Mouse (Mus musculus) C2C12 (cell line): ENCODE results near the gene Tnnt3. TPM values are rescaled to one million over a fixed set of nuclear protein-coding genes. Genes with fewer than 3 reads are reported as not detected.

Source experiments
- H3K27me3 ChIP-seq: one replicate; pipeline ENCODE4 v1.6.1; 2011; ENCODE audit not compliant: control insufficient read depth, insufficient read depth, insufficient read length
- H3K36me3 ChIP-seq: one replicate; pipeline ENCODE4 v1.6.1; 2011; ENCODE audit not compliant: control insufficient read depth, insufficient read depth
- H3K4me3 ChIP-seq: one replicate; pipeline ENCODE4 v1.5.1; 2011; ENCODE audit warnings: mild to moderate bottlenecking, control low read depth; ENCODE audit not compliant: poor library complexity, insufficient read depth, severe bottlenecking
- H3K79me2 ChIP-seq: one replicate; pipeline ENCODE4 v1.6.1; 2011; ENCODE audit not compliant: control insufficient read depth, insufficient read depth
- H3K79me3 ChIP-seq: one replicate; pipeline ENCODE4 v1.6.1; 2011; ENCODE audit warnings: low read depth, control low read depth
- H3ac ChIP-seq: one replicate; pipeline ENCODE3; 2011; ENCODE audit warnings: low read depth; ENCODE audit not compliant: control insufficient read depth, insufficient read length
- CEBPB ChIP-seq: IDR thresholded peaks from one replicate; pipeline ENCODE4 v1.6.1; 2011; ENCODE audit warnings: low read depth, mild to moderate bottlenecking, control low read depth, moderate library complexity
- CTCF ChIP-seq: IDR thresholded peaks from one replicate; pipeline ENCODE4 v1.5.1; 2011; ENCODE audit not compliant: control insufficient read depth, insufficient read depth, insufficient read length
- FOSL1 ChIP-seq: IDR thresholded peaks from one replicate; pipeline ENCODE4 v1.8.0; 2011; ENCODE audit warnings: mild to moderate bottlenecking, low read length; ENCODE audit not compliant: poor library complexity, insufficient read depth, severe bottlenecking
- MAX ChIP-seq: IDR thresholded peaks from one replicate; pipeline ENCODE4 v1.6.1; 2011; ENCODE audit warnings: mild to moderate bottlenecking, control low read depth
- MYOD1 ChIP-seq: IDR thresholded peaks from one replicate; pipeline ENCODE4 v1.6.1; 2011; ENCODE audit warnings: low read depth; ENCODE audit not compliant: control insufficient read depth, insufficient read length
- MYOG ChIP-seq: IDR thresholded peaks from one replicate; pipeline ENCODE4 v1.6.1; 2011; ENCODE audit not compliant: control insufficient read depth, insufficient read length; ENCODE audit errors: extremely low read depth
- USF1 ChIP-seq: IDR thresholded peaks from one replicate; pipeline ENCODE4 v1.6.1; 2011; ENCODE audit warnings: low read depth, mild to moderate bottlenecking, control low read depth, moderate library complexity
- polyA plus RNA-seq: library from polyadenylated mRNA; unstranded; fragments of >200 nt; fragmentation: generic; extraction: Trizol; gene quantifications from one replicate; pipeline ENCODE4 v1.2.1, GENCODE M21; 2012; ENCODE audit warnings: missing spikeins

Tnnt3 gene
- polyA plus RNA-seq, 1 experiment: 6.8 TPM

- no peak overlapping the region for H3ac ChIP-seq
- TF ChIP-seq CEBPB (no peak), MAX (no peak), USF1 (no peak), CTCF (no peak), FOSL1 (no peak), MYOG (no peak), MYOD1 (no peak)
- no peaks in the 10 kb centered on the region for H3K79me3 ChIP-seq
- no peaks in the 10 kb centered on the region for H3K79me2 ChIP-seq
- H3K36me3 ChIP-seq: no peaks in the 10 kb centered on the region
- no peak overlapping the region for H3K4me3 ChIP-seq
- H3K27me3 ChIP-seq: no peaks in the 10 kb centered on the region
These were observed 56.0 kb downstream of the Tnnt3 start for GRCm38 (mm10) chr7:142554625-142555024.

GRCm38 (mm10) chr7:142555366-142556088 is 56.9 kb downstream of the Tnnt3 start:
- Histone ChIP-seq H3K4me3 (no peak overlapping the region), H3K79me3 (no peaks in the 10 kb centered on the region), H3K79me2 (no peaks in the 10 kb centered on the region), H3K36me3 (no peaks in the 10 kb centered on the region), H3K27me3 (no peaks in the 10 kb centered on the region), H3ac (no peak overlapping the region)
- TF ChIP-seq USF1 (no peak), MYOD1 (no peak), CTCF (no peak), CEBPB (no peak), MAX (no peak), FOSL1 (no peak)

GRCm38 (mm10) chr7:142556089-142556476 is 57.4 kb downstream of the Tnnt3 start:
- no peaks in the 10 kb centered on the region for H3K27me3 ChIP-seq
- no peaks in the 10 kb centered on the region for H3K79me3 ChIP-seq
- no peaks in the 10 kb centered on the region for H3K79me2 ChIP-seq
- no peak for TF ChIP-seq MAX
- no peak for TF ChIP-seq FOSL1
- TF ChIP-seq MYOG: no peak
- TF ChIP-seq USF1: no peak
- TF ChIP-seq CTCF: no peak
- no peak for TF ChIP-seq MYOD1
- TF ChIP-seq CEBPB: no peak
- H3K4me3 ChIP-seq: no peak overlapping the region
- no peak overlapping the region for H3ac ChIP-seq
- H3K36me3 ChIP-seq: no peaks in the 10 kb centered on the region

- no peaks in the 10 kb centered on the region for H3K36me3 ChIP-seq
- H3K79me2 ChIP-seq: no peaks in the 10 kb centered on the region
- TF ChIP-seq MYOG (no peak), FOSL1 (no peak), CTCF (no peak), MYOD1 (no peak), CEBPB (no peak), USF1 (no peak)
- no peak overlapping the region for H3ac ChIP-seq
- no peaks in the 10 kb centered on the region for H3K27me3 ChIP-seq
- no peaks in the 10 kb centered on the region for H3K79me3 ChIP-seq
- no peak overlapping the region for H3K4me3 ChIP-seq
These were observed 59.1 kb downstream of the Tnnt3 start for GRCm38 (mm10) chr7:142557696-142558095.

- Histone ChIP-seq H3K36me3 (no peaks in the 10 kb centered on the region), H3ac (no peak overlapping the region), H3K79me2 (no peaks in the 10 kb centered on the region), H3K27me3 (no peaks in the 10 kb centered on the region), H3K79me3 (no peaks in the 10 kb centered on the region), H3K4me3 (no peak overlapping the region)
- TF ChIP-seq USF1 (no peak), FOSL1 (no peak), MAX (no peak), CTCF (no peak), CEBPB (no peak), MYOG (no peak), MYOD1 (no peak)
These were observed 60.0 kb downstream of the Tnnt3 start for GRCm38 (mm10) chr7:142558511-142559146.

GRCm38 (mm10) chr7:142559651-142560175 is 61.1 kb downstream of the Tnnt3 start:
- H3K79me2 ChIP-seq: no peaks in the 10 kb centered on the region
- no peaks in the 10 kb centered on the region for H3K27me3 ChIP-seq
- no peak overlapping the region for H3ac ChIP-seq
- no peak overlapping the region for H3K4me3 ChIP-seq
- TF ChIP-seq FOSL1 (no peak), USF1 (no peak), MAX (no peak), CEBPB (no peak), MYOD1 (no peak), MYOG (no peak), CTCF (no peak)
- H3K79me3 ChIP-seq: no peaks in the 10 kb centered on the region
- H3K36me3 ChIP-seq: no peaks in the 10 kb centered on the region
